Mouse (Mus musculus): Measurements from ENCODE around the gene Ddx19b.
A peak's percentile ranks its signal among the peaks of the same experiment; 100 is the strongest.
"Not testable (repeated sequence)": the region's sequence is repeated elsewhere in the genome, so short reads cannot be mapped to it uniquely, and the experiment has no call there.

Ddx19b gene

GRCm38 (mm10) chr8:111034276-111034675 lies 2.7 kb upstream of the Ddx19b start:
- DNase-seq (ENCODE audit: low spot score in 2 of 2): no peak

- peak; percentile 100 for DNase-seq (ENCODE audit: low spot score in 2 of 2)
Observed at GRCm38 (mm10) chr8:111033482-111034215, 2.1 kb upstream of the Ddx19b start.

- no peak for DNase-seq (ENCODE audit: low spot score in 2 of 2)
Observed at GRCm38 (mm10) chr8:111032916-111033315, 1.4 kb upstream of the Ddx19b start, which contains the start of gene Aars. Aars (plus strand) TSS chr8:111033144.

- no peak for DNase-seq (ENCODE audit: low spot score in 2 of 2)
Observed at GRCm38 (mm10) chr8:111030045-111030444, 1.5 kb downstream of the Ddx19b start.

- no peak for DNase-seq (ENCODE audit: low spot score in 2 of 2)
Observed at GRCm38 (mm10) chr8:111029589-111029988, 2.0 kb downstream of the Ddx19b start.

GRCm38 (mm10) chr8:111027391-111027937 lies 4.1 kb downstream of the Ddx19b start:
- DNase-seq (ENCODE audit: low spot score in 2 of 2): peak; percentile 92 to 93

- DNase-seq (ENCODE audit: low spot score in 2 of 2): not testable (repeated sequence)
Observed at GRCm38 (mm10) chr8:111026609-111027008, 4.9 kb downstream of the Ddx19b start.

GRCm38 (mm10) chr8:111010230-111010991 lies 21.1 kb downstream of the Ddx19b start:
- not testable (repeated sequence) for DNase-seq (ENCODE audit: low spot score in 2 of 2)

- peak; percentile 94 for DNase-seq (ENCODE audit: low spot score in 2 of 2)
Observed at GRCm38 (mm10) chr8:110997547-110998531, 33.7 kb downstream of the Ddx19b start, which contains the start of gene Ddx19a. Ddx19a (minus strand) TSS chr8:110997800.

- no peak for DNase-seq (ENCODE audit: low spot score in 2 of 2)
Observed at GRCm38 (mm10) chr8:110996641-110997430, 34.7 kb downstream of the Ddx19b start.

GRCm38 (mm10) chr8:110990017-110990416 lies 41.5 kb downstream of the Ddx19b start:
- DNase-seq (ENCODE audit: low spot score in 2 of 2): no peak

GRCm38 (mm10) chr8:110987805-110988744 lies 43.5 kb downstream of the Ddx19b start:
- no peak for DNase-seq (ENCODE audit: low spot score in 2 of 2)

- DNase-seq (ENCODE audit: low spot score in 2 of 2): no peak
Observed at GRCm38 (mm10) chr8:110981304-110981703, 50.2 kb downstream of the Ddx19b start.

GRCm38 (mm10) chr8:110977987-110978386 lies 53.6 kb downstream of the Ddx19b start:
- not testable (repeated sequence) for DNase-seq (ENCODE audit: low spot score in 2 of 2)

GRCm38 (mm10) chr8:110976532-110976931 lies 55.0 kb downstream of the Ddx19b start:
- not testable (repeated sequence) for DNase-seq (ENCODE audit: low spot score in 2 of 2)

- peak; percentile 96 to 97 for DNase-seq (ENCODE audit: low spot score in 2 of 2)
Observed at GRCm38 (mm10) chr8:110969910-110970770, 61.4 kb downstream of the Ddx19b start.

GRCm38 (mm10) chr8:110967326-110967725 lies 64.2 kb downstream of the Ddx19b start:
- DNase-seq (ENCODE audit: low spot score in 2 of 2): peak in 1 of 2 experiments; percentile 45

- no peak for DNase-seq (ENCODE audit: low spot score in 2 of 2)
Observed at GRCm38 (mm10) chr8:110966586-110966985, 65.0 kb downstream of the Ddx19b start.
